Mouse (Mus musculus): ENCODE results near the gene Cdh10.

DNA sequence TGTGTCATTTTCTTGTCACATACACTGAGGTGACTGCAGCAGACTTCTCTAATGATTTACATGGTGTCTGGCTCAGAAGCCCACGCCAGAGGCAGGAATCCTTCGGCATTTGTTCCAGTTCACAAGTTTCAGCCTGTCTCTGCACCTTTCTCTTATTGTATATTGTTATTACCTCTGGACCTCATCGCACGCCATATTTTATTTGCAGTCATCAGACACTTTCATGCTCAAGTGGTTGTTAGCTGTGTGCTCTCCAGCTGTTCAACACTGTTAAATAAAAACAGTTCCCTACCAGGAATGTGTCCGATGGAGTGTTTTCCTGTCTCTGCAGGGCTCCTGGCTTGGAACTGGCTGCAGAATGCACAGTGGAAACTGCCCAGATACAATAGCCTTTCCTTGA is 26.1 kb downstream of the Cdh10 start:
- TF ChIP-seq CTCF (IDR thresholded peaks at IDR 0.05; ENCODE audit: low read depth) (no peak), EP300 (optimal IDR thresholded peaks at IDR 0.05) (no peak)
